27 mouse cellular contexts compared by ENCODE assay signal in genomic region chr4:107353612-107354011, GRCm38 (mm10). TPM values are rescaled to one million over a fixed set of nuclear protein-coding genes. Genes with fewer than 3 reads are reported as not detected.
DNase-seq lines count a peak whose midpoint lies in the region; ATAC-seq and TF ChIP-seq lines count a peak whose summit lies in the region.
"Had no signal": no experiment of that assay in that cellular context is flagged by ENCODE, and none has a peak within 500 bp of the region (broad histone marks: within the 10 kb centered on the region; RNA-seq: fewer than 3 reads in every experiment).

No protein-coding gene starts in this region.

- H3K4me2 ChIP-seq in embryonic facial prominence, embryonic 11.5 days (ENCODE audit: low read depth, low read length): no peak overlapping the region
- no peak overlapping the region for H3K4me2 ChIP-seq in embryonic facial prominence, embryonic 13.5 days
- H3K4me2 ChIP-seq in neural tube, embryonic 13.5 days: no peak overlapping the region
- H3K4me2 ChIP-seq: heart, embryonic 12.5 days; liver, embryonic 13.5 days; lung, embryonic 15.5 days; midbrain, embryonic 12.5 days had no signal

- H3K27me3 ChIP-seq in embryonic facial prominence, embryonic 11.5 days (ENCODE audit: control insufficient read depth, insufficient read depth, low read length): no peaks in the 10 kb centered on the region
- H3K27me3 ChIP-seq in embryonic facial prominence, embryonic 10.5 days (replicated peaks; ENCODE audit: low read depth, poor library complexity, severe bottlenecking): no peaks in the 10 kb centered on the region
- no peaks in the 10 kb centered on the region for H3K27me3 ChIP-seq in embryonic facial prominence, embryonic 13.5 days
- no peaks in the 10 kb centered on the region for H3K27me3 ChIP-seq in neural tube, embryonic 13.5 days
- H3K27me3 ChIP-seq in heart, adult 2 months (ENCODE audit: control insufficient read depth, insufficient read depth, low read length): no peaks in the 10 kb centered on the region
- H3K27me3 ChIP-seq in midbrain, embryonic 10.5 days (ENCODE audit: low read depth, poor library complexity, severe bottlenecking): no peaks in the 10 kb centered on the region
- H3K27me3 ChIP-seq: heart, embryonic 12.5 days; liver, embryonic 13.5 days; lung, embryonic 15.5 days; midbrain, embryonic 12.5 days had no signal

- TF ChIP-seq POLR2A in heart, adult 2 months (IDR thresholded peaks at IDR 0.05; ENCODE audit: insufficient read depth, low read depth, low read length): no peak

- H3K4me1 ChIP-seq in embryonic facial prominence, embryonic 11.5 days (ENCODE audit: control insufficient read depth, insufficient read depth, low read length): no peaks in the 10 kb centered on the region
- H3K4me1 ChIP-seq in embryonic facial prominence, embryonic 10.5 days: peaks cover 11% of the 10 kb centered on the region; the same call in 1 of the 2 replicates
- H3K4me1 ChIP-seq in embryonic facial prominence, embryonic 13.5 days: peaks cover 7% of the 10 kb centered on the region
- H3K4me1 ChIP-seq in neural tube, embryonic 13.5 days (replicated peaks): peaks cover 26% of the 10 kb centered on the region
- no peaks in the 10 kb centered on the region for H3K4me1 ChIP-seq in heart, adult 2 months (ENCODE audit: control insufficient read depth, insufficient read depth, low read length)
- peaks cover 4% of the 10 kb centered on the region for H3K4me1 ChIP-seq in midbrain, embryonic 10.5 days

- TF ChIP-seq EP300 in heart, adult 2 months (IDR thresholded peaks at IDR 0.05; ENCODE audit: insufficient read depth, low read depth, low read length): no peak

- no peak overlapping the region for H3K9ac ChIP-seq in embryonic facial prominence, embryonic 11.5 days (replicated peaks; ENCODE audit: low read length)
- peak overlapping the region; percentile 32; the same call in 1 of the 2 replicates for H3K9ac ChIP-seq in embryonic facial prominence, embryonic 13.5 days
- 0 out of 2 replicates have a peak overlapping the region, but pooled peaks have one; percentile 54 for H3K9ac ChIP-seq in neural tube, embryonic 13.5 days
- H3K9ac ChIP-seq in heart, adult 2 months (ENCODE audit: low read depth, low read length): no peak overlapping the region
- H3K9ac ChIP-seq: heart, embryonic 12.5 days; liver, embryonic 13.5 days; lung, embryonic 15.5 days; midbrain, embryonic 12.5 days had no signal

- intact Hi-C loops in heart, adult 2 months (cut with DNase I): no loop called here

- no peaks in the 10 kb centered on the region for H3K79me2 ChIP-seq in heart, adult 2 months (replicated peaks; ENCODE audit: control insufficient read depth, insufficient read depth, low read length)

- no peaks in the 10 kb centered on the region for H3K36me3 ChIP-seq in embryonic facial prominence, embryonic 11.5 days (replicated peaks; ENCODE audit: control insufficient read depth, insufficient read depth, low read depth, low read length)
- H3K36me3 ChIP-seq in embryonic facial prominence, embryonic 10.5 days (replicated peaks): peaks cover 22% of the 10 kb centered on the region
- H3K36me3 ChIP-seq in embryonic facial prominence, embryonic 13.5 days: peaks cover 35% of the 10 kb centered on the region
- H3K36me3 ChIP-seq in neural tube, embryonic 13.5 days: no peaks in the 10 kb centered on the region
- no peaks in the 10 kb centered on the region for H3K36me3 ChIP-seq in heart, adult 2 months (ENCODE audit: control insufficient read depth, insufficient read depth, low read length)
- peaks cover 7% of the 10 kb centered on the region for H3K36me3 ChIP-seq in midbrain, embryonic 10.5 days
- H3K36me3 ChIP-seq: liver, embryonic 13.5 days; lung, embryonic 15.5 days had no signal

- 90% methylated on average over 3 of the region's 3 CpGs for WGBS in embryonic facial prominence, embryonic 11.5 days
- 89% methylated on average over 3 of the region's 3 CpGs for WGBS in embryonic facial prominence, embryonic 10.5 days
- 84% methylated on average over 3 of the region's 3 CpGs for WGBS in embryonic facial prominence, embryonic 13.5 days
- 91% methylated on average over 3 of the region's 3 CpGs for WGBS in neural tube, embryonic 13.5 days
- WGBS in heart, adult 2 months: 92% methylated on average over 3 of the region's 3 CpGs
- WGBS in midbrain, embryonic 10.5 days: 94% methylated on average over 3 of the region's 3 CpGs

- ATAC-seq in embryonic facial prominence, embryonic 11.5 days (replicated peaks; ENCODE audit: insufficient number of reproducible peaks, low FRiP score, low TSS enrichment, low read depth): 0 out of 2 replicates have a peak, but pooled peaks have one; percentile 39
- ATAC-seq in embryonic facial prominence, embryonic 13.5 days (ENCODE audit: insufficient number of reproducible peaks, insufficient read depth, low FRiP score, low TSS enrichment, low read depth): peak; percentile 11; the same call in 1 of the 2 replicates
- ATAC-seq in neural tube, embryonic 13.5 days (ENCODE audit: low read depth): no peak
- ATAC-seq: forebrain, embryonic 14.5 days; intestine, postnatal 0 days had no signal

- TF ChIP-seq CTCF in heart, adult 2 months (IDR thresholded peaks at IDR 0.05): no peak

- H3K9me3 ChIP-seq in embryonic facial prominence, embryonic 11.5 days (replicated peaks; ENCODE audit: control insufficient read depth, low read length): no peaks in the 10 kb centered on the region
- no peaks in the 10 kb centered on the region for H3K9me3 ChIP-seq in embryonic facial prominence, embryonic 10.5 days
- no peaks in the 10 kb centered on the region for H3K9me3 ChIP-seq in embryonic facial prominence, embryonic 13.5 days
- H3K9me3 ChIP-seq in neural tube, embryonic 13.5 days: no peaks in the 10 kb centered on the region
- no peaks in the 10 kb centered on the region for H3K9me3 ChIP-seq in midbrain, embryonic 10.5 days (replicated peaks)
- H3K9me3 ChIP-seq: heart, embryonic 12.5 days; liver, embryonic 13.5 days; lung, embryonic 15.5 days; midbrain, embryonic 12.5 days had no signal

- no peak overlapping the region for H3K4me3 ChIP-seq in embryonic facial prominence, embryonic 11.5 days (ENCODE audit: low read depth, low read length)
- H3K4me3 ChIP-seq in embryonic facial prominence, embryonic 10.5 days: no peak overlapping the region
- no peak overlapping the region for H3K4me3 ChIP-seq in embryonic facial prominence, embryonic 13.5 days
- no peak overlapping the region for H3K4me3 ChIP-seq in neural tube, embryonic 13.5 days
- H3K4me3 ChIP-seq in heart, adult 2 months: no peak overlapping the region
- no peak overlapping the region for H3K4me3 ChIP-seq in midbrain, embryonic 10.5 days
- H3K4me3 ChIP-seq: heart, embryonic 12.5 days; liver, embryonic 13.5 days; lung, embryonic 15.5 days; midbrain, embryonic 12.5 days had no signal

- H3K27ac ChIP-seq in embryonic facial prominence, embryonic 11.5 days (replicated peaks; ENCODE audit: low read depth, low read length): no peak overlapping the region
- no peak overlapping the region for H3K27ac ChIP-seq in embryonic facial prominence, embryonic 10.5 days (replicated peaks)
- H3K27ac ChIP-seq in embryonic facial prominence, embryonic 13.5 days: no peak overlapping the region
- H3K27ac ChIP-seq in neural tube, embryonic 13.5 days (replicated peaks): peak overlapping the region; percentile 85
- H3K27ac ChIP-seq in heart, adult 2 months: no peak overlapping the region
- H3K27ac ChIP-seq in midbrain, embryonic 10.5 days (replicated peaks): no peak overlapping the region
- H3K27ac ChIP-seq: liver, embryonic 13.5 days; lung, embryonic 15.5 days; macrophage; midbrain, embryonic 12.5 days had no signal

- DNase-seq in embryonic facial prominence, embryonic 11.5 days (ENCODE audit: low spot score): no peak
- DNase-seq in embryonic facial prominence, embryonic 10.5 days (ENCODE audit: low spot score): no peak
- DNase-seq in kidney, postnatal 10 days: peak; percentile 19
- no peak for DNase-seq in gastrocnemius, adult 18-20 months (ENCODE audit: low spot score)
- DNase-seq in heart, adult 2 months: no peak
- no peak for DNase-seq in midbrain, embryonic 10.5 days (ENCODE audit: low spot score)
- DNase-seq: adrenal gland, adult 2 months; cerebellum, adult 2 months; cerebellum, postnatal 36 days; gastrocnemius, postnatal 36 days; heart, postnatal 14 days; liver, embryonic 13.5 days; retina, postnatal 1 day had no signal

RNA-seq across cellular contexts. Expression of gene Ndc1, which starts 14.0 kb away (rescaled TPM):
- 56.0 and 61.7 TPM in 2 replicates for polyA plus RNA-seq in embryonic facial prominence, embryonic 11.5 days (2014; fragmentation: Nextera tagmentation; extraction: Ambion mirVana)
- 51.5 and 56.1 TPM in 2 replicates for polyA plus RNA-seq in embryonic facial prominence, embryonic 10.5 days (2016; fragmentation: Nextera tagmentation; extraction: Ambion mirVana)
- 36.4 and 38.2 TPM in 2 replicates for polyA plus RNA-seq in embryonic facial prominence, embryonic 13.5 days (2015; fragmentation: Nextera tagmentation; extraction: Ambion mirVana)
- 17.1 and 18.7 TPM in 2 replicates for polyA plus RNA-seq in neural tube, embryonic 13.5 days (2015; fragmentation: Nextera tagmentation; extraction: Ambion mirVana)
- 1 to 10 TPM; 5.7 to 6.8 TPM for total RNA-seq in gastrocnemius, adult 18-20 months (2021)
- 10 to 100 TPM; 10.2 to 11.3 TPM for total RNA-seq in heart, adult 2 months (2021)
- 15.4 and 22.2 TPM in 2 replicates for polyA plus RNA-seq in heart, adult 2 months (2012; rRNA removed)
- polyA plus RNA-seq in midbrain, embryonic 10.5 days (2016; fragmentation: Nextera tagmentation; extraction: Ambion mirVana): 49.9 and 51.0 TPM in 2 replicates

RNA-seq across cellular contexts. Expression of gene Yipf1, which starts 39.4 kb away (rescaled TPM):
- polyA plus RNA-seq in embryonic facial prominence, embryonic 11.5 days (2014; fragmentation: Nextera tagmentation; extraction: Ambion mirVana): 51.8 and 53.6 TPM in 2 replicates
- polyA plus RNA-seq in embryonic facial prominence, embryonic 10.5 days (2016; fragmentation: Nextera tagmentation; extraction: Ambion mirVana): 39.5 and 40.6 TPM in 2 replicates
- polyA plus RNA-seq in embryonic facial prominence, embryonic 13.5 days (2015; fragmentation: Nextera tagmentation; extraction: Ambion mirVana): 50.5 and 53.4 TPM in 2 replicates
- polyA plus RNA-seq in neural tube, embryonic 13.5 days (2015; fragmentation: Nextera tagmentation; extraction: Ambion mirVana): 63.0 and 63.5 TPM in 2 replicates
- 1 to 10 TPM; 8.2 to 9.0 TPM for total RNA-seq in gastrocnemius, adult 18-20 months (2021)
- total RNA-seq in heart, adult 2 months (2021): 10 to 100 TPM; 17.6 to 19.3 TPM
- polyA plus RNA-seq in heart, adult 2 months (2012; rRNA removed): 23.3 and 28.9 TPM in 2 replicates
- polyA plus RNA-seq in midbrain, embryonic 10.5 days (2016; fragmentation: Nextera tagmentation; extraction: Ambion mirVana): 37.8 and 42.6 TPM in 2 replicates

RNA-seq across cellular contexts. Expression of gene Dio1, which starts 46.6 kb away (rescaled TPM):
- polyA plus RNA-seq in embryonic facial prominence, embryonic 11.5 days (2014; fragmentation: Nextera tagmentation; extraction: Ambion mirVana): not detected in 2 replicates
- not detected in 2 replicates for polyA plus RNA-seq in embryonic facial prominence, embryonic 10.5 days (2016; fragmentation: Nextera tagmentation; extraction: Ambion mirVana)
- polyA plus RNA-seq in embryonic facial prominence, embryonic 13.5 days (2015; fragmentation: Nextera tagmentation; extraction: Ambion mirVana): 0.21 TPM in 1 of 2 replicates, not detected in the other
- polyA plus RNA-seq in neural tube, embryonic 13.5 days (2015; fragmentation: Nextera tagmentation; extraction: Ambion mirVana): not detected in 2 replicates
- not detected for total RNA-seq in gastrocnemius, adult 18-20 months (2021)
- not detected for total RNA-seq in heart, adult 2 months (2021)
- polyA plus RNA-seq in heart, adult 2 months (2012; rRNA removed): not detected in 2 replicates
- polyA plus RNA-seq in midbrain, embryonic 10.5 days (2016; fragmentation: Nextera tagmentation; extraction: Ambion mirVana): not detected in 2 replicates
- total RNA-seq: gastrocnemius, postnatal 36 days; layer of hippocampus, adult 8-10 months; left cerebral cortex, adult 18-20 months; left cerebral cortex, postnatal 36 days; monocyte, adult 5-6 weeks had no signal
- polyA plus RNA-seq: forebrain, embryonic 14.5 days; heart, embryonic 12.5 days; hindbrain, embryonic 16.5 days; liver, embryonic 13.5 days; macrophage; midbrain, embryonic 12.5 days; urinary bladder, adult 2 months had no signal

Comparison
In these comparisons a context has a peak if more than half of its experiments do, and no peak if none do; other contexts are left out.
1. H3K9ac ChIP-seq: peak in embryonic facial prominence, embryonic 13.5 days (single experiment) and neural tube, embryonic 13.5 days (single experiment); none in embryonic facial prominence, embryonic 11.5 days (single experiment) and heart, adult 2 months (single experiment).